Mouse (Mus musculus): ENCODE measurements around the gene Adam23. TPM values are rescaled to one million over a fixed set of nuclear protein-coding genes. Genes with fewer than 3 reads are reported as not detected.

The Adam23 gene
- total and polyA plus RNA-seq, 2 experiments from 2014 or later: 16.4 to 65.6 TPM

DNA sequence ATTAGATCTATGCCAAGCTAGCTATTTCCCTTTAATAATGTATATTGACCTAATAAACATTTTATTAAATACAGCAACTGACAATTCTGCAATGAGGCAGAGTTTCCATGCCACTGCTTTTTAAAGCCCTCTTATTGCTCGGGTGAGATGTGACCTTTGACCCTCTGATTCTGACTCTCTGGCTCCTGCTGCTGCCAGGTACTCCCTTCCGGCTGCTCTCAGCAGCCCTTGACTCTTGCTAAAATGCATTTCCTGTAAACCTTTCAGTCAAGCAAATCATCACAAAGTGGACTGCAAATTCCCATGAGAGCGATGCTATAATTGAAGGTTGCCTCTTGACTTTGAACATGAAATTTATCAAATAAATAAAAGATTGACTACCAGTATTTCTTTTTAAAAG, 13.8 kb upstream of the Adam23 start:
- WGBS: 64% methylated on average over 3 of the region's 3 CpGs
- H3K4me3 ChIP-seq (ENCODE audit: low read depth, low read length): no peak overlapping the region
- no peak overlapping the region for H3K27ac ChIP-seq (ENCODE audit: low read depth, low read length)
- H3K36me3 ChIP-seq (ENCODE audit: insufficient read depth): no peaks in the 10 kb centered on the region
- H3K27me3 ChIP-seq (ENCODE audit: insufficient read depth, low read length): no peaks in the 10 kb centered on the region
- H3K4me2 ChIP-seq (ENCODE audit: low read depth): no peak overlapping the region
- no peak overlapping the region for H3K9ac ChIP-seq
- no peaks in the 10 kb centered on the region for H3K4me1 ChIP-seq (ENCODE audit: insufficient read depth)
- H3K9me3 ChIP-seq (ENCODE audit: low read length): no peaks in the 10 kb centered on the region
- DNase-seq (no peak), ATAC-seq (no peak)
- no peak for TF ChIP-seq CTCF (IDR thresholded peaks at IDR 0.05; ENCODE audit: low read depth)

DNA sequence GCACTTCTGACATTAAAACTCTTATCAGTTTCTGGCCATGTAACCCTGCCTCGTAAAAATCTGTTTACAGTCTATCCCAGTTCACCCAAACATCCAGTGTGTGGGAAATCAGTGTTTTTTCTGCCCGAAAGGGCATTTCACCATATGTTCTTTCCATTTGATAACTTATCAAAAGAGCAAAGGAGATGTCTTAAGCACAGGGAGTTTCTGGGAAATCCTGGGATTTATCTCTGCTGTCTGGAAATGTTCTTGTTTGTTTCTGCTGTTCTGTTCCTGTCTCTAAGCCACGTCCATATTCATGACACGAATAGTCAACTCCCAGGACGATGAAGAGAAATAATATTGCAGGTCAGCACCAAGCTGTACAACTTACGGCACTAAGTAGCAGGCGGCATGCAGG, 11.6 kb upstream of the Adam23 start:
- no peak overlapping the region for H3K4me3 ChIP-seq (ENCODE audit: low read depth, low read length)
- DNase-seq: no peak
- H3K27ac ChIP-seq (ENCODE audit: low read depth, low read length): no peak overlapping the region
- no peak for ATAC-seq
- H3K36me3 ChIP-seq (ENCODE audit: insufficient read depth): no peaks in the 10 kb centered on the region
- H3K9ac ChIP-seq: no peak overlapping the region
- no peak overlapping the region for H3K4me2 ChIP-seq (ENCODE audit: low read depth)
- 62% methylated on average over 7 of the region's 7 CpGs for WGBS
- H3K27me3 ChIP-seq (ENCODE audit: insufficient read depth, low read length): no peaks in the 10 kb centered on the region
- no peak for TF ChIP-seq CTCF (IDR thresholded peaks at IDR 0.05; ENCODE audit: low read depth)
- H3K9me3 ChIP-seq (ENCODE audit: low read length): no peaks in the 10 kb centered on the region
- no peaks in the 10 kb centered on the region for H3K4me1 ChIP-seq (ENCODE audit: insufficient read depth)

DNA sequence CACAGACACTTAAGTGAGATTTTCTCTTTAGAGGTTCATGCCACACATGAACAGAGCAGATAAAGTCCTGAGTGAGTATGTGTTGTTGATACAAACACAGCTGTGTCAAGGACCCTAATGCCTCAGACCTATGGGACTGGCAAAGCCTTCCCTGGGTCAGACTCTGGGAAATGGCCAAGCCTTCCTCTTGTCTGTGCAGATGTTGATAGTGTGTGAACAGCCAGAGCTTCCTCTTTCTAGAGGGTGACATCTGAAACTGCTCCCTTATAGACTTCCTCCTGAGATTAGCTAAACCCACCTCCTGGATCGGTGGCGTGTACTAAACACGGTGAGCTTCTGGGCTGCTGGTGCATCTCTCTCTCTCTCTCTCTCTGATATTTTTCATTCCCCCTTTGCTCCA, 8.2 kb upstream of the Adam23 start:
- DNase-seq (no peak), ATAC-seq (no peak)
- TF ChIP-seq CTCF (IDR thresholded peaks at IDR 0.05; ENCODE audit: low read depth): no peak
- no peaks in the 10 kb centered on the region for H3K36me3 ChIP-seq (ENCODE audit: insufficient read depth)
- H3K27me3 ChIP-seq (ENCODE audit: insufficient read depth, low read length): no peaks in the 10 kb centered on the region
- H3K4me3 ChIP-seq (ENCODE audit: low read depth, low read length): no peak overlapping the region
- WGBS: 63% methylated on average over 3 of the region's 3 CpGs
- no peaks in the 10 kb centered on the region for H3K4me1 ChIP-seq (ENCODE audit: insufficient read depth)
- no peak overlapping the region for H3K27ac ChIP-seq (ENCODE audit: low read depth, low read length)
- no peak overlapping the region for H3K4me2 ChIP-seq (ENCODE audit: low read depth)
- no peak overlapping the region for H3K9ac ChIP-seq
- H3K9me3 ChIP-seq (ENCODE audit: low read length): no peaks in the 10 kb centered on the region

DNA sequence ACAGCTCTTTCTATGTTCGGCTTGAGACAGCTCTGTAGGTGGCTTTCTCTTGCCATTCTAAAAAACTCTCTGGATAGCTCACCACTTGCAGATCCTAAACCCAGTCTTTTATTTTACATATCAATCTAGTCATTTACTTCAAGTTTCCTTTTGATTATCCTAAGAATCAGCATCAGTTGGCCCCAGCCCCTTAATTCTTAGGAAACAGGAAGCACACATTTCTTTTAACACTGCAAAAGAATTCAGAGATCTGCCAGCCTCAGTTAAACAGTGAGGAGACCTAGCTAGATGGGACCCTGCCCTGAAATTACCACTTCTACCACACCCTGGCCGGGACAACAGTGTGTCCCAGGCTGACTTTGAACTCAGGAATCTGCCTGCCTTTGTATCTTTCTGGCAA, 3.5 kb upstream of the Adam23 start:
- no peak overlapping the region for H3K4me3 ChIP-seq (ENCODE audit: low read depth, low read length)
- no peaks in the 10 kb centered on the region for H3K9me3 ChIP-seq (ENCODE audit: low read length)
- WGBS: 49% methylated on average over 2 of the region's 2 CpGs
- TF ChIP-seq CTCF (IDR thresholded peaks at IDR 0.05; ENCODE audit: low read depth): no peak
- no peak overlapping the region for H3K9ac ChIP-seq
- no peak overlapping the region for H3K27ac ChIP-seq (ENCODE audit: low read depth, low read length)
- DNase-seq (no peak), ATAC-seq (no peak)
- no peaks in the 10 kb centered on the region for H3K27me3 ChIP-seq (ENCODE audit: insufficient read depth, low read length)
- no peaks in the 10 kb centered on the region for H3K36me3 ChIP-seq (ENCODE audit: insufficient read depth)
- H3K4me2 ChIP-seq (ENCODE audit: low read depth): no peak overlapping the region
- no peaks in the 10 kb centered on the region; the same call in 1 of the 2 replicates for H3K4me1 ChIP-seq (ENCODE audit: insufficient read depth)

DNA sequence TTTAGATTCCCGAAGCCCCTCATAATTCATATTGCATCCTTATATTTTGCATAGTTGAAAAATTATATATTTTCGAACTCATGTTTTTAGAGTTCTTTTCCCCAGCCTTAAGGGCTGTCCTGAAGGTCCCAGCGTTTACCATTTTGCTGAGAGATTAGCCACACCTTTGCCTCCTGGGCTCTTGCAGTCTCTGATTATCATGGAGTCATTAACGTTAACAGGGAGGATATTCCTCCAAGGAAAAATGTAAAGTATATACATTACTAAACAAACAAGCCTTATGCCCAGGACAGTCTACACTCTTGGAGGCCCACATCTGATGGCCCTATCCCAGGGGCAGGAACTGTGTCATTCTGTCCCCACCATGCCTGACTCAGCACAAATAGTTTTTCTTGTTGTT, 3.1 kb upstream of the Adam23 start:
- ATAC-seq: no peak
- TF ChIP-seq CTCF (IDR thresholded peaks at IDR 0.05; ENCODE audit: low read depth): no peak
- no peak for DNase-seq

DNA sequence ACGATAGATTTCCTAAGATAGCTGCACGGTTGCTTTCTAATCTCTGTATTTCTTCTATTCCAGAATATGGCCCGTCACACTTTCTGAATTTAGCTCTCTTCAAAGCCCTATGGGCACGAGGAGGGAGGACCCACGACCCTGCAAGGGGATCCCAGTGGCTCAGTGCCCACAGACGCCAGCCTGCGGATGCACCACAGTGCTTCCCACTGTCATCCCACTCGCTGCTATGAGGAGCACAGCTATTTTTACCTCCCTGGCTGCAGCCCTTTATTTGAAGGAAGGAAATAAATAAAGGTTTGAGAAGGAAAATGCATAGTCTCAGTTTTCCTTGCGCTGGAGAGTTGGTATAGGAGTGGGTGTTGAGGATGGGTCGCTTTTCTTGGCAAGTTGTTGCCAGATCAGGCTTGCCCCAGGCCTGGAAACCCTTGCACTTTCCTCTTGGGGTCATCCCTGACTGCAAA, 512 bp upstream of the Adam23 start:
- ATAC-seq (peak; percentile 37), DNase-seq (peak; percentile 41)
- Histone ChIP-seq H3K27me3 (ENCODE audit: insufficient read depth, low read length) (no peaks in the 10 kb centered on the region), H3K9me3 (ENCODE audit: low read length) (no peaks in the 10 kb centered on the region), H3K4me2 (ENCODE audit: low read depth) (peak overlapping the region; percentile 94), H3K27ac (ENCODE audit: low read depth, low read length) (peak overlapping the region; percentile 66), H3K4me1 (ENCODE audit: insufficient read depth) (no peaks in the 10 kb centered on the region; the same call in 1 of the 2 replicates), H3K4me3 (ENCODE audit: low read depth, low read length) (peak overlapping the region; percentile 71), H3K9ac (peak overlapping the region; percentile 85), H3K36me3 (ENCODE audit: insufficient read depth) (no peaks in the 10 kb centered on the region)
- no peak for TF ChIP-seq CTCF (IDR thresholded peaks at IDR 0.05; ENCODE audit: low read depth)
- WGBS: 40% methylated on average over 10 of the region's 10 CpGs

More for the DNA sequence above, 3.1 kb upstream of the Adam23 start:
- WGBS: 75% methylated on average over 4 of the region's 4 CpGs
- H3K4me2 ChIP-seq (ENCODE audit: low read depth): no peak overlapping the region
- no peak overlapping the region for H3K9ac ChIP-seq
- H3K4me3 ChIP-seq (ENCODE audit: low read depth, low read length): no peak overlapping the region
- H3K27ac ChIP-seq (ENCODE audit: low read depth, low read length): no peak overlapping the region
- no peaks in the 10 kb centered on the region for H3K27me3 ChIP-seq (ENCODE audit: insufficient read depth, low read length)
- no peaks in the 10 kb centered on the region; the same call in 1 of the 2 replicates for H3K4me1 ChIP-seq (ENCODE audit: insufficient read depth)
- no peaks in the 10 kb centered on the region for H3K9me3 ChIP-seq (ENCODE audit: low read length)
- no peaks in the 10 kb centered on the region for H3K36me3 ChIP-seq (ENCODE audit: insufficient read depth)

DNA sequence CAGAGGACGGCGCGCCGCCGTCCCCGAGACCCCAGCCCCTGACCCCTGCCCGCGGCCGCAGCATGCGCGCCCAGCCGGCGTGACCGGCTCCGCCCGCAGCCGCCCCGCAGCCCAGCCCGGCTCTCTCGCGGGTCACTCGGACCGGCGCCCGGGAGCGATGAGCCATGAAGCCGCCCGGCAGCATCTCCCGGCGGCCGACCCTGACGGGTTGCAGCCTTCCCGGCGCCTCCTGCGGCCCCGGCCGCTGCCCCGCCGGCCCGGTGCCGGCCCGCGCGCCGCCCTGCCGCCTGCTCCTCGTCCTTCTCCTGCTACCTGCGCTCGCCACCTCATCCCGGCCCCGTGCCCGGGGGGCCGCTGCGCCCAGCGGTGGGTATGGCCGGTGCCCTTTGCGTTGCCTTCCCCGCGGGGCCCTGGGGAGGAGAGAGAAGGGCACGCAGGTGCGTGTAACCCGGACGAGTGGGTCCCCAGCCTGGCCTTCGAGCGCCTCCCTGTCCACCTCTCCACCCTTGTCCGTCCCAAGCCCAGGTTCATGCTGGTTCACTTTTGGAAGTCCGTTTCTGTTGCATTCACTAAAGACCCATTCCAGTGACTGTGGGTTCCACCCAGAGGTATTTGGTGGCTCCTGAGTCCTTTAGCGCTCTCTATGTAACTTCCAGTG, 485 bp downstream of the Adam23 start:
- TF ChIP-seq CTCF (IDR thresholded peaks at IDR 0.05; ENCODE audit: low read depth): no peak
- H3K4me1 ChIP-seq (ENCODE audit: insufficient read depth): no peaks in the 10 kb centered on the region; the same call in 1 of the 2 replicates
- 1% methylated on average over 41 of the region's 68 CpGs for WGBS
- ATAC-seq (peak; percentile 59), DNase-seq (peak; percentile 54)
- peak overlapping the region; percentile 94 for H3K4me2 ChIP-seq (ENCODE audit: low read depth)
- H3K27ac ChIP-seq (ENCODE audit: low read depth, low read length): peak overlapping the region; percentile 66
- H3K36me3 ChIP-seq (ENCODE audit: insufficient read depth): no peaks in the 10 kb centered on the region
- no peaks in the 10 kb centered on the region for H3K9me3 ChIP-seq (ENCODE audit: low read length)
- peak overlapping the region; percentile 85 for H3K9ac ChIP-seq
- no peaks in the 10 kb centered on the region for H3K27me3 ChIP-seq (ENCODE audit: insufficient read depth, low read length)
- peak overlapping the region; percentile 71 for H3K4me3 ChIP-seq (ENCODE audit: low read depth, low read length)
